Mouse (Mus musculus): Measurements from ENCODE around the gene Thyn1. TPM values are rescaled to one million over a fixed set of nuclear protein-coding genes. Genes with fewer than 3 reads are reported as not detected.

Gene Thyn1
- total RNA-seq (2021), result 10 to 100 TPM; 22.6 to 27.6 TPM

- intact Hi-C loops (cut with DNase I), result loop anchor here (1.0 kb wide), 1 partner anchor 31 kb away; the partner anchor contains the start of genes Ncapd3 and Vps26b
- DNase-seq, result peak; percentile 90 to 91
Measured at GRCm38 (mm10) chr9:26999461-27000395, at the start of gene Thyn1, which contains the start of gene Acad8. Gene Thyn1, plus strand, starts transcription at chr9:26999710. Gene Acad8, minus strand, starts transcription at chr9:26999566.

DNA sequence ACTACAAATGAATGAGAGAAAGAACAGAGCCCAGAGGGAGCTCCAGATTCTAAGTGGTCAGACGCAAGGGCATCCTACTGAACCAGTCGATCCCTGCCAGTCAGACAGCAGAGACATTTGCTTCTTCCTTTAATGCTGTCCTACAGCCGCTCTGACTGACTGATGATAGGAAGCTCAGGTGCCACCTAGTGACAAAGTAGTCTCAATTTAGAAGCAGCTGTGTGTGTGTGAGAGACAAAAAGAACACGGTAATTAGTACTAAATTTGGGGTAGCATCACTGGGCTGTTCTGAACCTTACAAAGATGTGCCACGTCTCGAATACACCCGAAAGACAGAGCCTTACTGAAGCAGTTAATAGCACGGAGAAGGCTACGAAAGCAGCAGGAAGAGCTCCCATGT is 21.8 kb upstream of the Thyn1 start:
- intact Hi-C loops (cut with DNase I), result no loop called here
- no peak for DNase-seq

- no peak for DNase-seq
- intact Hi-C loops (cut with DNase I), result no loop called here
Measured at GRCm38 (mm10) chr9:26978776-26979175, 20.7 kb upstream of the Thyn1 start.

- no peak for DNase-seq
- intact Hi-C loops (cut with DNase I), result no loop called here
Measured at GRCm38 (mm10) chr9:26985090-26985613, 14.4 kb upstream of the Thyn1 start.

DNA sequence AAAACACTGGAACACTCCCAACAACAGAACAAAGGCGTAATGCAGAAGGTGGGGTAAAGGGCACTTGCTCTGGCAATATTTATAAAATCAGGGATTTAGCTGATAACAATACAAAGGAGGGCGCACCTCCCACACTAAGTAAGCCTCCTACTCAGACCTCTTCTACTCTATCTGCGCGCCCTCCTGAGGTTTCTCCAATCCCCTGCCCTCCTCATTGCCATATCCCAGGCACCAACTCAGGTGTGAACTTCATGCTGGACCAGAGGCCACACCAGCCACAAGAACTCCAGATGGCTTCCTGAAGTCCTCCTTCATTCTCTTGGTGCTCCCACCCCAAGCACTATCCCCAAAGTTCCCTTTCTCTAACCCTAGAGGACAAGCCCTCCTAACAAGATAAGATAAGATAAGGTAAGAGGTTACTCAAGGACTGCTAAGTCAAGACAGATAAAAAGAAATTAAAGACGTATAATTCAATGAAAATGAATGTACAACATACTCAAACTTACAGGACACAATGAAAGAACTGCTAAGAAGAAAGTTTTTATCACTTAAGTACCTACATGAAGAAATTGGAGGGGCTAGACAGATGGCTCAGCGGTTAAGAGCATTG is 13.7 kb upstream of the Thyn1 start:
- intact Hi-C loops (cut with DNase I), result no loop called here

DNA sequence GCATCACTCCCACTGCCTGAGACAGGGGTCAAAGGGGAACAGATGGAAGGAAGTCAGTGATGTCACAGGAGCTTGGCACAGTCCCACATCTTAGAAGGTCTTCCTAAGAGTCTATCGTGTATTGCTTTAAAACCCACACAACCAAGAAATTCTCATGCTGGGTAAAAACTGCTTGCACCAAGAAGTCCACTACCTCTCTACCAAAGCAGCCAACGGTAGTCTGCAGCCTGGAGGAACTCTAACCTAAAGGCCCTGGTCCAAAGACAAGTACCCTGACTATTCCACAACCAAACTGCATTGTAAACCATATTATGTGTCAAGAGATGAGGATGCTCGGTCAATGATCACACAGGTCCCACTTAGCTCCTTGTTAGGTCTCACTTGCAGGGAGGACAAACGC is 9.3 kb upstream of the Thyn1 start:
- DNase-seq, result no peak

More for the DNA sequence above, 13.7 kb upstream of the Thyn1 start:
- no peak for DNase-seq

DNA sequence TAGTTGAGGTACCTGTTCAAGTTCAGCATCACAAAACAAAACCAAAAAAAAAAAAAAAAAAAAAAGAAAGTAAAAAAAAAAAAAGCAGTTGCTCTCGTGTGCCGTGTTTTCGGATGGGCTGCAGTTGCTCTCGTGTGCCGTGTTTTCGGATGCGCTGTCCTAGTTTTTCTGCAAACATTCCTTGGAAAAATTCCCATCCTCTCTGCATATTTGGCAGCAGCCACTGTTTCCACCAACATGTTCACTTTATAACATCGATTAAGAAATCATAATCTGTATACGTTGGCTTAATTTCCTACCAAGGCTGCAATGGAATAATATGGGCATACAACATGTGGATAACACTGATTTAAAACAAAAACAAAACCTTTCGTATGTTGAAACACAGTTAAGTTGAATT is 6.4 kb upstream of the Thyn1 start:
- intact Hi-C loops (cut with DNase I), result no loop called here
- no peak for DNase-seq

More for the DNA sequence above, 9.3 kb upstream of the Thyn1 start:
- intact Hi-C loops (cut with DNase I), result no loop called here

- DNase-seq, result no peak
- intact Hi-C loops (cut with DNase I), result no loop called here
Measured at GRCm38 (mm10) chr9:26993900-26994299, 5.6 kb upstream of the Thyn1 start.

GRCm38 (mm10) chr9:26997062-26997461 is 2.4 kb upstream of the Thyn1 start:
- no peak for DNase-seq
- intact Hi-C loops (cut with DNase I), result no loop called here

DNA sequence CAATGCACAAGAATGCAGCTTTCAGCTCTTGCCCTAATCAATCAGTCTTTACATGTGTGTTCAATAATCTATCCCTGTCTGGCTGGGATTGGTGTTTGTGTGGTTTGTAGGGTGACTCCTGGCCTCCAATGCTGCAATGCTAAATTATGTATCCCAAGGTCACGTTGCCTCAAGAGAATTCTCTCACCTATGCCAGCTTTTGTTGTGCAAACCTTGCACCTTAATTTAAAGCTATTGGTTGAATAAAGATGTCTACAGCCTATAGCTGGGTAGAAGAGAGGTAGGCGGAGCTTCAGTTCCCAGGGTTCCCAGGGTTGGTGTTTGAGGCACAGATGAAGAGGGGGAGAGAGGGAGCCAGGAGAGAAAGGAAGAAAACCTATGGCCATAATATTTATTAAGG is 2.0 kb upstream of the Thyn1 start:
- intact Hi-C loops (cut with DNase I), result no loop called here
- DNase-seq, result no peak

GRCm38 (mm10) chr9:26998669-26999460 is 645 bp upstream of the Thyn1 start:
- intact Hi-C loops (cut with DNase I), result loop anchor here (1.0 kb wide), 1 partner anchor 31 kb away; the partner anchor contains the start of genes Ncapd3 and Vps26b
- DNase-seq, result no peak

- DNase-seq, result no peak
- intact Hi-C loops (cut with DNase I), result no loop called here
Measured at GRCm38 (mm10) chr9:27005231-27005630, 5.7 kb downstream of the Thyn1 start.

GRCm38 (mm10) chr9:27005933-27006332 is 6.4 kb downstream of the Thyn1 start:
- intact Hi-C loops (cut with DNase I), result no loop called here
- DNase-seq, result no peak

DNA sequence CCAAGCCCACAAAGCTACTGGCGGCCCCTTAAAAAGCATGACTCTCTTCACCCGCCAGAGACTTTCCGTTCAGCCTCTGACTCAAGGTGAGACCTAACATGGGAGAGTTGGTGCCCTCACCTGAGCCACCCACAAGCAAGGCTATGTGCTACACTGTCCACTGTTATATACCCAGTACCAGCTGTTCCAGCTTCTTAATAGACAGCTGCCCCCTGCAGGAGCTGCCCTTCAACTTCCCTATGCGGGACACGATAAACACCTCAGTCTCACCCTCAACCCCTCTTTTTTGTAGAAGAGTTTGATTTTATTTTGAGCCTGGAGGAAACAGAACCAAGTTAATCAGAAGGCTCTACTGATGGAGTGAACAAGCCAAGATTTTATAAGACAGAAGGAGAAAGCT is 7.4 kb downstream of the Thyn1 start:
- no peak for DNase-seq
- intact Hi-C loops (cut with DNase I), result no loop called here

GRCm38 (mm10) chr9:27009231-27009630 is 9.7 kb downstream of the Thyn1 start:
- intact Hi-C loops (cut with DNase I), result no loop called here
- no peak for DNase-seq

GRCm38 (mm10) chr9:27011572-27011971 is 12.1 kb downstream of the Thyn1 start:
- intact Hi-C loops (cut with DNase I), result no loop called here
- DNase-seq, result no peak

GRCm38 (mm10) chr9:27018961-27019360 is 19.5 kb downstream of the Thyn1 start:
- DNase-seq, result no peak
- intact Hi-C loops (cut with DNase I), result no loop called here

DNA sequence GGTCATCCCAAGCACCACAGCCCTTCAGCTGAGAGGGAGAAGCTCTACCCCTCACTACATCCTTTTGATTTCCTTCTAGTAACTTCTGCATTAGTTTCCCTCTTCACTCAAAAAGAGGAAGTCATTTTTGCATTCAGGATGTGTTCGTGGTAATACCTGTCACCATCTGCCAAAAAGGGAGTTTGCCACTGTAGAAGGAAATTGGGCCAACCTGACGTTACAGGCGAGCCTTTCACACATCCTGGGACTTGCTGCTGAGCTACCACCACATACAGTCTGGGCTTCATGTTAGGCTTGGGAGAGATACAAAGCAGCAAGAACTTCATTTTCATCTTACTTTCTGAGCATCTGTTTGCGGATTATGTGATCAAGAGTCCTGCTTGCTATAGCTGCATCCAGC is 24.2 kb downstream of the Thyn1 start:
- no peak for DNase-seq

DNA sequence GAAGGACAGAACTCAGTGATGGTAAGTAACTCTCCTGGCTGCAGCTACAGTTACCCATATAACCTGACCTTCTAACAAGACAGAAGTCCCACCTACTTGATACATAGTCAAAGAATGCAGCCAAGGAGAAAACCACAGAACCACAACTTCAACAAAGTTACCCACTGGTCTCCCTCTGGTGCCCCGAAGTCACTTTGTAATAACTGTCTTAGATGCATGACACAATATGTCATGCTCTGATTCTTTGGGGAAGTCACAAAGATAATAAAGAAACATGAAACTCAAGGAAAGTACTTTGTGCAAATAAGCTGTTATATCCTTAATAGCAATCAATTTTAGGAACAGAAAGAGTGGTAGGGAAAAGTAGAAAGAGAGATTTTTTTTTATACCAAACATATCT is 27.2 kb downstream of the Thyn1 start:
- DNase-seq, result no peak
- intact Hi-C loops (cut with DNase I), result no loop called here

More for the DNA sequence above, 24.2 kb downstream of the Thyn1 start:
- intact Hi-C loops (cut with DNase I), result no loop called here

GRCm38 (mm10) chr9:27029022-27029827 is 29.7 kb downstream of the Thyn1 start:
- DNase-seq, result peak; percentile 31 to 36
- intact Hi-C loops (cut with DNase I), result no loop called here
